Mouse (Mus musculus) embryonic facial prominence, embryonic 14.5 days (tissue): ENCODE measurements at regions not wholly inside any gene's neighbourhood (a gene's known extent, or its start where the extent isn't known, plus 50 kb on each side); places are given as distances from the start of the nearest gene placed in this dataset.

Experiments used
- ATAC-seq: fragments of 200-750 bp; cut with Nextera tagmentation; 2 replicates; pipeline ENCODE4 v1.8.0; 2017; ENCODE audit warnings: low read depth, moderate number of reproducible peaks, moderate TSS enrichment
- DNase-seq: peaks from one replicate; pipeline ENCODE4 v3.0.0-alpha.2; 2015; ENCODE audit warnings: low spot score
- H3K27ac ChIP-seq: fragments of 300-500 bp; sonication (generic); replicated peaks from 2 replicates; pipeline ENCODE4 v1.5.1; 2014; ENCODE audit warnings: low read depth, mild to moderate bottlenecking, low read length, moderate library complexity
- H3K27me3 ChIP-seq: fragments of 300-500 bp; sonication (generic); replicated peaks from 2 replicates; pipeline ENCODE4 v1.6.1; 2014; ENCODE audit warnings: low read length; ENCODE audit not compliant: control insufficient read depth, insufficient read depth
- H3K36me3 ChIP-seq: fragments of 300-500 bp; sonication (generic); 2 replicates; pipeline ENCODE4 v1.6.1; 2014; ENCODE audit warnings: low read length, mixed read lengths; ENCODE audit not compliant: control insufficient read depth, insufficient read depth
- H3K4me1 ChIP-seq: fragments of 300-500 bp; sonication (generic); 2 replicates; pipeline ENCODE4 v1.6.1; 2014; ENCODE audit warnings: antibody characterized with exemption, low read length; ENCODE audit not compliant: control insufficient read depth, insufficient read depth
- H3K4me2 ChIP-seq: fragments of 300-500 bp; sonication (generic); 2 replicates; pipeline ENCODE4 v1.6.1; 2014; ENCODE audit warnings: low read depth, mild to moderate bottlenecking, low read length, moderate library complexity, mixed read lengths
- H3K4me3 ChIP-seq: fragments of 300-500 bp; sonication (generic); 2 replicates; pipeline ENCODE4 v1.5.1; 2014; ENCODE audit warnings: low read depth, mild to moderate bottlenecking, low read length
- H3K9ac ChIP-seq: fragments of 300-500 bp; sonication (generic); 2 replicates; pipeline ENCODE4 v1.6.1; 2014; ENCODE audit warnings: low read depth, mild to moderate bottlenecking, low read length, moderate library complexity, mixed read lengths
- H3K9me3 ChIP-seq: fragments of 300-500 bp; sonication (generic); 2 replicates; pipeline ENCODE4 v1.6.1; 2016; ENCODE audit warnings: low read length; ENCODE audit not compliant: control insufficient read depth
- WGBS: fragments of 180-500 bp; shearing (Covaris S2); extraction: QIAGEN DNeasy Blood & Tissue Kit; methylation state at CpG from one replicate; pipeline ENCODE4 v1.1.7; 2014; 5-methylcytosine and 5-hydroxymethylcytosine counted together

- no peaks in the 10 kb centered on the region for H3K36me3 ChIP-seq
- no peak overlapping the region for H3K27ac ChIP-seq
- no peaks in the 10 kb centered on the region for H3K9me3 ChIP-seq
- no peak overlapping the region for H3K9ac ChIP-seq
- 46% methylated on average over 4 of the region's 4 CpGs for WGBS
- H3K4me2 ChIP-seq, result no peak overlapping the region
- no peaks in the 10 kb centered on the region for H3K4me1 ChIP-seq
- no peak for ATAC-seq
- no peak overlapping the region for H3K4me3 ChIP-seq
- peak; percentile 35 for DNase-seq
- no peaks in the 10 kb centered on the region for H3K27me3 ChIP-seq
Observed at GRCm38 (mm10) chr5:99111235-99111634, 74.1 kb upstream of the Prkg2 start.

GRCm38 (mm10) chr5:99099727-99100116 is 62.6 kb upstream of the Prkg2 start:
- WGBS, result 88% methylated on average over 6 of the region's 6 CpGs
- DNase-seq (no peak), ATAC-seq (no peak)
- Histone ChIP-seq H3K9me3 (no peaks in the 10 kb centered on the region), H3K4me2 (no peak overlapping the region), H3K4me1 (no peaks in the 10 kb centered on the region), H3K36me3 (no peaks in the 10 kb centered on the region), H3K27me3 (no peaks in the 10 kb centered on the region), H3K27ac (no peak overlapping the region), H3K4me3 (no peak overlapping the region), H3K9ac (no peak overlapping the region)

GRCm38 (mm10) chr5:99099014-99099726 is 62.0 kb upstream of the Prkg2 start:
- Histone ChIP-seq H3K4me3 (no peak overlapping the region), H3K27me3 (no peaks in the 10 kb centered on the region), H3K9ac (no peak overlapping the region), H3K27ac (no peak overlapping the region), H3K4me2 (no peak overlapping the region), H3K4me1 (no peaks in the 10 kb centered on the region), H3K9me3 (no peaks in the 10 kb centered on the region), H3K36me3 (no peaks in the 10 kb centered on the region)
- 94% methylated on average over 7 of the region's 7 CpGs for WGBS
- no peak for DNase-seq
- ATAC-seq, result no peak
